Mouse (Mus musculus): ENCODE data around the gene Gars. TPM values are rescaled to one million over a fixed set of nuclear protein-coding genes. Genes with fewer than 3 reads are reported as not detected.

Gene Gars
- total RNA-seq, 2 experiments from 2014 or later, result 126 to 146 TPM

GRCm38 (mm10) chr6:55082261-55083051, 44.6 kb downstream of the Gars start:
- intact Hi-C loops (cut with DNase I), result no loop called here
- no peak for DNase-seq (ENCODE audit: low spot score in 2 of 2)

GRCm38 (mm10) chr6:55087355-55087754, 49.5 kb downstream of the Gars start:
- no peak for DNase-seq (ENCODE audit: low spot score in 2 of 2)
- intact Hi-C loops (cut with DNase I), result no loop called here

DNA sequence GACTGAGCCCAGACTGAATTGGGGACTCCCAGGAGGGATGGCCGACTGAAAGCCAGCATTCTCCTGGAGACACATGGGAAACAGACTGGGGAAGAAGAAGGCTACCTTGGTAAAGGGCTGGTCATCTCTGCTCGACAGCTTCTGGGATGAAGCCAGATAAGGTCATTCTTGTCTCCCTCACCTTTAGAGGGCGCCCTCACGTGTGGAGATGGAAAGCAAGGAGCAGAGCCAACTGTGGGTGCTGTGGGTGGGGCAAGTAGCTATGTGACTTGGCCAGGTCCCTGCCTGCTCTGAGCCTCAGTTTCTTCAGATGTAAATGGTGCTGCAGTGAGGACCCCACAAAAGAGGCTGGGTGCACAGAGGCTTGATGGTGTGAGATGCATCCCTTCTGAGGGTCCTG, 52.8 kb downstream of the Gars start:
- intact Hi-C loops (cut with DNase I), result no loop called here
- DNase-seq (ENCODE audit: low spot score in 2 of 2), result no peak

DNA sequence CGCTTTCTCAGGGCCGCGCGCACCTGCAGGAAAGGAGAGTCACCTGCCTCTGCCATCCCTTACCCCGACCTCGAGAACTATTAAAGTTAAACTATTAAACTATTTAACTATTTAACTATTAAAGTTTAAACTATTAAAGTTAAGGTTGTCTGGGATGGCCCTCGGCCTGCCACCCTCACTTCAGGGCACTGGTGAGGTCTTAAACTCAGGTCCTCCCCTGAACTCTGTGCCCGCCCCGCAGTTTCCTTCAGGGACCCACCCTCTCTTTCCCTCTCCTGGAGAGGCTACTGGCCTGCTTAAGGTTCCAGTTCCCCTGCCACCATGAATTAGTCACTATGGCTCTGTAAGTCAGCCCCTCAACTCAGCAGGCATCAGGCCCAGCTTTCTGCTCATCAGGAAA, 53.6 kb downstream of the Gars start:
- DNase-seq (ENCODE audit: low spot score in 2 of 2), result no peak
- intact Hi-C loops (cut with DNase I), result no loop called here

DNA sequence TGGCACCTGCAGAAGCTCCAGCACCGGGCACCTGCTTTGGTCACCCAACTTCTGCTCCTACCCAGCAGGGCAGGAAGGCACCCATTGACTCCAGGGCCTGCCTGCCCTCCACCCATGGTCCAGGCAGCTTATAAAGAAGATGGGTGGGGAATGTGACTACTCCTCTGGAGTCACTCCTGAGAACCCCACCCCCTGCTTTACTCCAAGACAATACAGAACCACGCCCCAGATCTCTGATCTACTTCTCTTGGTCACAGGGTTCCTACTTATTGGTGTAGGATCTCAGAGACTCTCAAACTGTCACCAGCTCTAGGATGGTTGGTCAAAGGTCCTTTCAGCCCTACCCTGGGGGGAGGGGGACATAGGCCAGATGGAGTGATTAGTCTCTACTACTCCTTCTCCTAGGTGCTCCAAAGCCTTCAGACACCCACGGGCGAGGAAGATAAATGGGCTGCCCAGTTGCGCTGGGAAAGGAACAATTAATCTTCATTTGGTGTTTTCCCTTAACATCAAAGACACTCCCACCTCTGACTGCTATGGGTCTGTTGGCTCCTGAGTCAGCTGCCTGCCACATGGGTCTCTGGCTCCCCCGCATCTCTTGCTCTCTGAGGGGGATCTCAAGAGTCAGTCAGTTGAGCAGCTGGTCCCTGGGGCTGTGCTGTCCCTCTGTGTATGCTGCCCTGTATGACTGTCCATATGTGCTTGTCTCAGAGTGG, 55.8 kb downstream of the Gars start:
- DNase-seq (ENCODE audit: low spot score in 2 of 2), result no peak
- intact Hi-C loops (cut with DNase I), result no loop called here

GRCm38 (mm10) chr6:55098030-55098429, 60.2 kb downstream of the Gars start:
- intact Hi-C loops (cut with DNase I), result no loop called here
- DNase-seq (ENCODE audit: low spot score in 2 of 2), result peak; percentile 33 to 36

DNA sequence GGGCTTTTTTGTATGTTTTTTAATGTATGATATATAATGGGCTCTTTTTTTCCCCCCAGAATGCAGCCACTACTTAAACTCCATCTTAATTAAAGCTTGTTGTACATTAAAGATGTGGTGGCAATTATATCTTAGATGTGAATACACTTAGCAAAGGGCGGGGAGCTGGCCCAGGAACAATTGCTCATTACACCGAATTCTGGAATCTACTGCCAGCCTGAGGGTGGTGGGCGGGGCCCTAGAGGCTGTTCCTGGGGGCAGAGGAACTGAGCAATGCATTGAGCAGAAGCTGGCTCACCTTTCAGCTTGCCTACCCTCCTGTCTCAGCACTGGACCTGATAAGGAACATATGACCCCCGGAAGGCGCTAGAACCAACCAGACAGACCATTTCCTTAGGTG, 60.8 kb downstream of the Gars start:
- DNase-seq (ENCODE audit: low spot score in 2 of 2), result peak in 1 of 2 experiments; percentile 19
- intact Hi-C loops (cut with DNase I), result no loop called here

GRCm38 (mm10) chr6:55108358-55108757, 70.6 kb downstream of the Gars start:
- intact Hi-C loops (cut with DNase I), result no loop called here

DNA sequence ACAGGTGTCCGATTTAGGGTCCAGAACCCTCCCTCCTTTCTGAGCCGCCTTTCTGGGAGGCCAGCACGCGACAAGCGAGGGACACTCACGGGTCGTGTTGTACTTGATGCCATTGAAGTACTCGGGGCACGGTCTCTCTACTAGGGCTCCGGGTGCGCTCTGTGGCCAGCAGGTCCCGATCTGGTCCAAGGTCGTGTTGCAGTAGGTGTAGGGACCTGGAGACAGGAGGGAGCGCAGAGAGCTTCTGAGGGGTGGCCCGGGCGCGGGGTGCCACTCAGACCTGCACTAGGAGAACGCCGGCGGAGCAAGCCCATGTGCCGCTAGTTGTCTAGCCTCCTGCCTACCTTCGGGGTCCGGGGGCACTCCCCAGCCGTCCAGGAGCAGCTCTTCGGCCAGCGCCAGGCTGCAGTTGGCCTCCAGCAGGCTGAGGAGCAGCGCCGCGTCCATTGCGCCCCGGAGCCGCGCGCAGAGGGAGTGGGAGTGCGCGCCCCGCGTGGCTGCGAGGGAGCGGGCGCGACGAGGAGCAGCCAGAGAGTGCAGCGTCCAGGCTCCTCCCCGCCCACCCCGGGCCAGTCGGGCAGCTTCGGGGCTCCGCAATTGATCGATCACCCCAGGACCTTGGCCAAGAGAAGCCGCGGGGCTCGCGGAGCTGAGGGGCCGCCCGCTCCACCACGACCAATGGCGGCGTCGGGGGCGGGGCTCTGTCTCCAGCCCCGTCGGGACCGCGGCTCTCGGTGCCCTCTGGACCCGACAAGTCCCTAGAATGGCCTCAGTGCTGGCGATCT, 79.7 kb downstream of the Gars start:
- intact Hi-C loops (cut with DNase I), result no loop called here
- peak in 1 of 2 experiments; percentile 9 for DNase-seq (ENCODE audit: low spot score in 2 of 2)

More at GRCm38 (mm10) chr6:55108358-55108757, 70.6 kb downstream of the Gars start:
- DNase-seq (ENCODE audit: low spot score in 2 of 2), result no peak

- DNase-seq (ENCODE audit: low spot score in 2 of 2), result no peak
- intact Hi-C loops (cut with DNase I), result no loop called here
Measured at GRCm38 (mm10) chr6:55123056-55123455, 85.2 kb downstream of the Gars start.

GRCm38 (mm10) chr6:55126576-55126975, 88.8 kb downstream of the Gars start:
- no peak for DNase-seq (ENCODE audit: low spot score in 2 of 2)
- intact Hi-C loops (cut with DNase I), result no loop called here

DNA sequence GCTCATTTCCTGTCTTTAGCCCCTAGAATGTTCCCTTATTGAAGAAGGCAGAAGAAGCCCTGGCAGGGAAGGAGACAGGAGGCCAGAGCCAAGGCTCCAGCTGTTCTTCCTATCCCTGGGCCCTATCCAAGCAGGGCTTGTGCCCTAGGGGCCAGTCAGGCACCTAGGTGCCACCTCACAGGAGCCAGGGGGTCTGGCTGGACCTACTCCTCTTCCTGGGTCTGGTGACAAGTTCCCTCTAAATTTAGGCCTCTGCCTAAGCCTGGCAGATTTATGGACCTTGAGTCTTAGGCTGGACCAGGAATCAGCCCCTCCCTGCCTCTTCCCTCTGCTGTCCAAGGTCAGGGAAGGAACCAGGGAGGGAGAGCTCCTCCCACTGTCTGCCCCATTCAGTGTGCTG, 90.6 kb downstream of the Gars start:
- DNase-seq (ENCODE audit: low spot score in 2 of 2), result no peak
- intact Hi-C loops (cut with DNase I), result no loop called here

Other genes starting within 250 kb of the Gars start
- gene Znrf2, start 221.1 kb upstream of the Gars start, total RNA-seq (2021), result 10 to 100 TPM; 14.3 to 15.9 TPM
- gene Nod1, start 65.4 kb upstream of the Gars start, total RNA-seq (2021), result 1 to 10 TPM; 4.3 to 4.7 TPM
- 10 to 100 TPM; 24.0 to 25.0 TPM for gene Ggct, start 45.1 kb upstream of the Gars start, total RNA-seq (2021)
- 1 to 10 TPM; 2.1 to 2.6 TPM for gene Crhr2, start 95.0 kb downstream of the Gars start, total RNA-seq (2021)
- gene Inmt, start 137.0 kb downstream of the Gars start, total RNA-seq (2021), result 1 to 10 TPM; 1.1 to 2.4 TPM
- gene Mindy4, start 165.4 kb downstream of the Gars start, total RNA-seq (2021), result 10 to 100 TPM; 10.4 to 10.5 TPM